Mouse (Mus musculus): ENCODE results near the gene Ovca2.

DNA sequence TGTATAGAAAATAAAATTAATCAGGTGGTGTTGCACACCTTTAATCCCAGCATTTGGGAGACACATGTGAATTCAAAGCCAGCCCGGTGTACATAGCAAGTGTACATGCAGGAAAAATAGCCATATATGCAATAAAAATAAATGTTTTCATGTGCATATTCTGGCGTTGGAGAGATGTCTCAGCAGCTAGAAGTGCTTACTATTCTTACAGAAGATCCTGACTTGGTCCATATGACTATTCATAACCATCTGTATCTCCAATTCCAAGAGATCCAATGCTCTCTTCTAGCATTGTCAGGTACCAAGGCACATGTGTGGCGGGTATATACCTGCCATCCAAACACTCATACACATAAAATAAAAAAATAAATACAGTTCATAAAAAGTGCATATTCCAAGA lies 52.3 kb downstream of the Ovca2 start:
- TF ChIP-seq CTCF (IDR thresholded peaks at IDR 0.05; ENCODE audit: extremely low read depth, insufficient read length, insufficient replicate concordance, low read depth, low read length), result no peak
- TF ChIP-seq POLR2A (IDR thresholded peaks at IDR 0.05; ENCODE audit: low read depth, low read length), result no peak
